Mouse (Mus musculus): ENCODE results near the gene Pbp2. TPM values are rescaled to one million over a fixed set of nuclear protein-coding genes. Genes with fewer than 3 reads are reported as not detected.

Pbp2 gene
- polyA plus RNA-seq, 1 experiment from 2014 or later: not detected

DNA sequence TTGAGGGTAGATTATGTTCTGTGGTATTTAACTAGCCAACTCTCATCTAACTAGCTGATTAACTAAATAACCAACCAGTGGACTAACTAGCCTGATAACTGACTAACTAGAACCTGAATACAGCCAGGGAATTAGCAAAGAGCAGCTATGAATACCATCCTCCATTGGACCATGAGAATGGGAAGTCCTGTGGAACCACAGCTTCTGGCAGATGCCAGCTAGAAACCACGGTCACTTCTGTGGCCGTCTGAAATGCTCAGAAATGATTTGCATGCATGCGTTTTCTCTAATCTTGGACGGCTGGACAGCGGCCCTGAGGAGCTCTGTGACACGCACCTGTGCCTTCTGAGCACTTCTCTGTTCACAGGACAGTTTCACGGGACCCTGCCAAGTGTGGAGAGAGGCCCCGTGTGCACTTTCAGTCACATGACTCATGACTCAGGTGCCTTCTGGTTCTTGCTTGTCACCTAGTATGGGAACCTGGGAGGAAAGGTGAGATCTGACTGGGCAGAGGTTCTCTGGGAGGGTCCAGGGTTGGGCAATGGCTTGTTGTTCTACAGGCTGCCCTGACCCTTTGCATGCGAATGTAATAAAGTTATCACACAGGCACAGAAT is 14.6 kb upstream of the Pbp2 start:
- WGBS: 88% methylated on average over 9 of the region's 9 CpGs
- ATAC-seq (ENCODE audit: insufficient number of reproducible peaks, insufficient read depth, low FRiP score, low TSS enrichment, low read depth): no peak
- Histone ChIP-seq H3K36me3 (no peaks in the 10 kb centered on the region), H3K4me1 (replicated peaks) (peaks cover 13% of the 10 kb centered on the region), H3K4me3 (replicated peaks) (no peak overlapping the region), H3K27me3 (no peaks in the 10 kb centered on the region), H3K4me2 (no peak overlapping the region), H3K9ac (replicated peaks) (no peak overlapping the region), H3K27ac (no peak overlapping the region), H3K9me3 (no peaks in the 10 kb centered on the region)

DNA sequence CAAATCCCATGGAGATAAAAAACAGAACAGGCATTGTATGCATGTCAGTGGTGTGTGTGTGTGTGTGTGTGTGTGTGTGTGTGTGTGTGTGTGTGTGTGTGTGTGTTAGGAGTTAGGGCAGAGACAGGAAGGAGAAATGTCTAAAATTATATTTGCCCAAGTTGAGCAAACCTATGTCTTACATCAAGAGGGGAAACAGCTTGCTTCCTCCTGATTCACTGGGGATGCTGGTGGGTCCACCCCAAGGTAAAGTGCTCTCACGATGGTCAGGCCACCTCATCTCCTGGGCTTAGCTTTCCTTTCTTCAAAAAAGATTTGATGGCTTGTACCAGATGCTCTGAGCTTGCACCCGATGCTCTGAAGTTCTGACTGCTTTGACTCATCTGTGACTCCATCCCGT is 13.9 kb upstream of the Pbp2 start:
- no peak overlapping the region for H3K4me2 ChIP-seq
- WGBS: 80% methylated on average over 3 of the region's 3 CpGs

DNA sequence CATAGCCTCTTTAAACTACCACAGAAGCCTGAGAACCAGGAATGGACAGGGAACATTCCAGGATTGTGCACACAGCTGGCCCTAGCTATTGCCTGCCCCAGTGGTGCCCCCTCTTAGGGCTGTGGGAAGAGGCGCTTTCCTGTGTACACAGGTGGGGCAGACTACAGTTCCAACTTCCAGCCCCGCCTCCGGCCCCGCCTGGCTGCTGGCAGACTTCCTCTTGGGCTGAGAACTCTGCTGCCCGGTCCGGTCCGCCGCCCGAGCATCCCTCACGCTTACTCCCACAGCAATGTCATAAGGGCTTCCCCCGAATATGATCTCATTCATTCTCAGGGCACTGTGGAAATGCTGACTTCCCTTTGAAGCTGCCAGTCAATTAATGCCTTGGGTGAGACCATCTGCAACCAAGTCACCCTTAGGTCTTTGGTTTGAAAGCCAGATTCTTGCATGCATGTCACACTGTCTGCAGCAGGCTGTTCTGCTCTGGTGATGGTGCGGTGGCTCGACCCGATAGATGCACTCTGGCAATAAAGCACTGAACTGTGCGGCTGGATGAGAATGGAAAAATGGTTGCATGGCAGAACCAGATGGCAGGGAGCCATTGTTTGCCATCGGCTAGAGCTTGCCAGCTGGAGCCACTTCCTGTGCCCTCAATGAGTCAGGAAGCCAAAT is 13.2 kb upstream of the Pbp2 start:
- no peak overlapping the region for H3K4me3 ChIP-seq (replicated peaks)
- no peaks in the 10 kb centered on the region for H3K9me3 ChIP-seq
- 50% methylated on average over 16 of the region's 16 CpGs for WGBS
- H3K27me3 ChIP-seq: no peaks in the 10 kb centered on the region
- ATAC-seq (ENCODE audit: insufficient number of reproducible peaks, insufficient read depth, low FRiP score, low TSS enrichment, low read depth): peak; percentile 69
- peak overlapping the region; percentile 13; the same call in 1 of the 2 replicates for H3K27ac ChIP-seq
- peaks cover 13% of the 10 kb centered on the region for H3K4me1 ChIP-seq (replicated peaks)
- H3K9ac ChIP-seq (replicated peaks): 0 out of 2 replicates have a peak overlapping the region, but pooled peaks have one; percentile 31
- no peaks in the 10 kb centered on the region for H3K36me3 ChIP-seq
- H3K4me2 ChIP-seq: peak overlapping the region; percentile 31

More for the DNA sequence above, 13.9 kb upstream of the Pbp2 start:
- Histone ChIP-seq H3K27me3 (no peaks in the 10 kb centered on the region), H3K9ac (replicated peaks) (no peak overlapping the region), H3K4me1 (replicated peaks) (peaks cover 13% of the 10 kb centered on the region), H3K4me3 (replicated peaks) (no peak overlapping the region), H3K9me3 (no peaks in the 10 kb centered on the region), H3K27ac (no peak overlapping the region), H3K36me3 (no peaks in the 10 kb centered on the region)
- ATAC-seq (ENCODE audit: insufficient number of reproducible peaks, insufficient read depth, low FRiP score, low TSS enrichment, low read depth): no peak

DNA sequence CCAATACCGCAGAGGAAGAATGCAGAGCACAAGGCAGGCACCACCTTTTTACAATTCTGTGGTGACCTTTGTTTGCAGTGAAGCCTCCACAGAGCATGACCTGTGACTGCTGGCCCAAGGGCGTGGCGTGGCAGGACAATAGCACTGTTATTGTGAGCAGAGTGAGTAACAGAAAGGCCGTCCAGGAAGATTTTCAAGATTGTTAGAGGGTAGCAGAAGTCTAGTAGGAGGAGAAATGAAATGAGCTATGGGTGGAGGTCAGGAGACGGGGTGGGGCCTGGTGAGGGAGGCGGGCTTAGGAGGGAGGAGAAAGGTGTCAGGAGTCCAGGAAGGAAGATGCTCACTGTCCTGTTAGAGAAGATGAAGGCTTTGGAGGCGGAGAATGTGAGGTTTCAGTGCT is 12.5 kb upstream of the Pbp2 start:
- Histone ChIP-seq H3K4me2 (no peak overlapping the region), H3K4me3 (replicated peaks) (no peak overlapping the region), H3K4me1 (replicated peaks) (peaks cover 13% of the 10 kb centered on the region), H3K27ac (peak overlapping the region; percentile 13), H3K9ac (replicated peaks) (no peak overlapping the region), H3K9me3 (no peaks in the 10 kb centered on the region), H3K27me3 (no peaks in the 10 kb centered on the region), H3K36me3 (no peaks in the 10 kb centered on the region)
- no peak for ATAC-seq (ENCODE audit: insufficient number of reproducible peaks, insufficient read depth, low FRiP score, low TSS enrichment, low read depth)
- 81% methylated on average over 7 of the region's 7 CpGs for WGBS

DNA sequence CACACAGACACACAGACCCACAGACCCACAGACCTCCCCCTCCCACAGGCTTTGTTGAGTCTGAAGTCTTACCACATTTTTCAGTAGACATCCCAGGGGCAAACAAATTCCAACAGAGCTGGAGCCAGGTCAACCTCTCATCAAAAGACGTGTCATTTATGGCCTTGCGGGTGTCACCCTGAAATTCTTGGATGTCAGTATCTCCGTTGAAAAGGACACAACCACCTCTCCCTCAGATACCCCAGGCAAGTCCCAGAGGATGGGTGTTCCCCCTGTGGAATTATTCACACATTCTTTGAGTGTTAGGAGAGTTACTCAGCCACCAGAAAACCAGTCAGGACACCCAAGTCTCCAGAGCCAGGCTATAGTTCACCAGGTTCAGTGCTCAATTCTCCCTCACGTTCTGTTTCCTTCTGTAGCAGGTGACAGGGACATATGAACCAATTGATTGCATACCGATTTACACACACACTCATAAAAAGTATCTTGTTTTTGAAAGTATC is 9.3 kb upstream of the Pbp2 start:
- WGBS: 59% methylated on average over 5 of the region's 5 CpGs
- H3K9ac ChIP-seq (replicated peaks): no peak overlapping the region
- H3K9me3 ChIP-seq: no peaks in the 10 kb centered on the region
- H3K4me1 ChIP-seq (replicated peaks): peaks cover 20% of the 10 kb centered on the region
- H3K27me3 ChIP-seq: no peaks in the 10 kb centered on the region
- ATAC-seq (ENCODE audit: insufficient number of reproducible peaks, insufficient read depth, low FRiP score, low TSS enrichment, low read depth): no peak
- H3K4me2 ChIP-seq: no peak overlapping the region
- H3K36me3 ChIP-seq: no peaks in the 10 kb centered on the region
- no peak overlapping the region for H3K4me3 ChIP-seq (replicated peaks)
- H3K27ac ChIP-seq: no peak overlapping the region

DNA sequence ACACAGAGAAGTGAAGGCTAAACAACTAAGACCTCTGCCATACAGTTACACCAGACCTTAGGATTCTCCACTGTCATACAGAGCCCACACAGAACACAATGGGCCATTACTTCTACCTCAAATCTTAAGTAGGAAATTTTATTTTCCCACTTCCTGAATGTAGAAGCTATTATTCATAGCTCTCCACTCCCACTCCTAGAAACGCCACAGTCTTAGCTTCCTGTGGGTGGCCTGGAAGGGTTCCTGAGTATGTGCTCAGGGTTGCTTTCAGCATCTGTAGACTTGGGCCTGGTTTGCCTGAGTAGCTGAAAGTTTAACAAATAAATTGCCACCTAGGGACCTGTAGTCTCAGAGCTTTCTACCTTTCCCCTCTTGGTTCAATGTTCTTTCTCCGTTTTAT is 5.9 kb upstream of the Pbp2 start:
- no peaks in the 10 kb centered on the region for H3K9me3 ChIP-seq
- no peak for ATAC-seq (ENCODE audit: insufficient number of reproducible peaks, insufficient read depth, low FRiP score, low TSS enrichment, low read depth)
- H3K4me1 ChIP-seq (replicated peaks): peaks cover 15% of the 10 kb centered on the region
- H3K4me3 ChIP-seq (replicated peaks): no peak overlapping the region
- 78% methylated on average over 2 of the region's 2 CpGs for WGBS
- H3K27ac ChIP-seq: no peak overlapping the region
- no peaks in the 10 kb centered on the region for H3K27me3 ChIP-seq
- no peak overlapping the region for H3K4me2 ChIP-seq
- no peaks in the 10 kb centered on the region for H3K36me3 ChIP-seq
- H3K9ac ChIP-seq (replicated peaks): no peak overlapping the region

DNA sequence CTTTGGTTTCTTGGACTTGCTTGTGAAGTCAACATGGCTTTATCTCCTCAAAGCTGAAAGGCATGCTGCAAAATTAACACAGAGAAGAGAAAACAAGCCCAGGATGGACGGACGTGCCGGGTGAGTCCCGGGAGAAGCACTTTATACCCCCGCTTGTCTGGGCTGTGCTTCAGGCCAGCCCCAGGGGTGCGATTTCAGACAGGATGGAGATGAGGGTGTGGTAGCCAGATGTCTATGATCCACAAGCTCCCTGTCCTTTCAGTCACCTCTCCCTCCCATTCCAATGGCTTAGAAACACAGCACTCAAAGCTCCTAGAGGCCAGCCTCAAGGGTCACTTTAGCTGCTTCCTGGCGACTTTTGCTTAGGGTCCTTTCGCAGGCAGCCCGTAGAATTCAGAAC is 3.8 kb upstream of the Pbp2 start:
- H3K4me3 ChIP-seq (replicated peaks): no peak overlapping the region
- peaks cover 15% of the 10 kb centered on the region for H3K4me1 ChIP-seq (replicated peaks)
- H3K4me2 ChIP-seq: no peak overlapping the region
- H3K27me3 ChIP-seq: no peaks in the 10 kb centered on the region
- ATAC-seq (ENCODE audit: insufficient number of reproducible peaks, insufficient read depth, low FRiP score, low TSS enrichment, low read depth): no peak
- H3K9ac ChIP-seq (replicated peaks): no peak overlapping the region
- no peaks in the 10 kb centered on the region for H3K9me3 ChIP-seq
- H3K27ac ChIP-seq: no peak overlapping the region
- 43% methylated on average over 9 of the region's 9 CpGs for WGBS
- H3K36me3 ChIP-seq: no peaks in the 10 kb centered on the region

DNA sequence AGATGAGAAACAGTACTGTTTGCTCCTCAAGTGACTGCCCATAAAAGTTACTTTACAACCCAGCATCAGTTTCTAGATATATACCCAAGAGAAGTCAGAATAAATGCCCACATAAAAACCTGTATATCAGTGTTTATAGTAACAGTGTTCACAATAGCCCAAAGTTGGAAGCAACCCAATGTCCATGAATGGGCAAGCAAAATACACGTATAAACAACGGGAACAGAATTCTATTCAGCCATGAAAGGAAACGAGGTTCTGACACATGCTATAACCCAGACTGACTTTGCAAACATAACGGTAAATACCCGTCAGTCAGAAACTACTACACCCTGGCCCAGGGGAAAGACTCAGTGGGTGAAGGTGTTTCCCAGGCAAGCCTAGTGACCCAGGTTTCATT is 1.8 kb upstream of the Pbp2 start:
- Histone ChIP-seq H3K9me3 (0 out of 2 replicates have a peak, but pooled peaks cover 6% of the 10 kb centered on the region), H3K27ac (no peak overlapping the region), H3K9ac (replicated peaks) (no peak overlapping the region), H3K4me3 (replicated peaks) (no peak overlapping the region), H3K27me3 (no peaks in the 10 kb centered on the region), H3K36me3 (no peaks in the 10 kb centered on the region), H3K4me2 (no peak overlapping the region), H3K4me1 (replicated peaks) (peaks cover 15% of the 10 kb centered on the region)
- no peak for ATAC-seq (ENCODE audit: insufficient number of reproducible peaks, insufficient read depth, low FRiP score, low TSS enrichment, low read depth)
- 80% methylated on average over 5 of the region's 5 CpGs for WGBS

DNA sequence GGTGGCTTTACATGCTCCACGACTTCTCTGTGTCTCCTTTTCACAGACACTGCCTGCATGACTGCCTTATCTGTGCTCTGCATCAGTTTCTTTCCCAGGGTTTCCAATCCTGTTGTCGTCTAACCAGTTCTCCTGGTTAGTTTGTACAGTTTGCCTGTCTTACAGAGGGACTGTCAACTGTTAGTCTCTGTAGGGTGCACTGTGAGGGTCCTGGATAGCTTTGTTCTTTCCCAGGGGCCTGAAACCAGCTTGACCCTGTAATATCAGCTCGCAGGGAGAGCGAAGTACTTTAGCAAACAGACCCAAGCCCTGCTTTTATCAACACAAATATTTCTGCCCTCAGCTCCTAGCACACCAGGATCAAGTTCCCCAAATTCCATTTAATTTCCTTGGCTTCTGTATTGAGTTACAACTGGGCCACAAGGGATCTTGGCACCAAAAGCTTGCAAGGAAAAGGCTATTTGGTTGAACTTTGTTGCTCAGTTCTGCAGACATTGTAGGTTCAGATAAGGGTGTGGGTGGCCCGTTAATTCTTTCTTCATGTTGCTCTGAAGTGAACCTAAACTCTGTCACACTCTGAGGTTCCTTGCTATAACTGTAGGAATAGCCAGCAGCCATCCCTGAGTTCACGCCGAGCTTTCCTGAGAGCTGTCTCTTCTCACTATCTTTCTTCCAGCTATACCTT is 5.5 kb downstream of the Pbp2 start:
- Histone ChIP-seq H3K27ac (peak overlapping the region; percentile 58), H3K4me1 (replicated peaks) (peaks cover 13% of the 10 kb centered on the region), H3K27me3 (no peaks in the 10 kb centered on the region), H3K36me3 (no peaks in the 10 kb centered on the region), H3K9me3 (0 out of 2 replicates have a peak, but pooled peaks cover 6% of the 10 kb centered on the region), H3K4me2 (no peak overlapping the region), H3K4me3 (replicated peaks) (no peak overlapping the region), H3K9ac (replicated peaks) (no peak overlapping the region)
- WGBS: 60% methylated on average over 7 of the region's 7 CpGs
- 0 out of 2 replicates have a peak, but pooled peaks have one; percentile 39 for ATAC-seq (ENCODE audit: insufficient number of reproducible peaks, insufficient read depth, low FRiP score, low TSS enrichment, low read depth)

DNA sequence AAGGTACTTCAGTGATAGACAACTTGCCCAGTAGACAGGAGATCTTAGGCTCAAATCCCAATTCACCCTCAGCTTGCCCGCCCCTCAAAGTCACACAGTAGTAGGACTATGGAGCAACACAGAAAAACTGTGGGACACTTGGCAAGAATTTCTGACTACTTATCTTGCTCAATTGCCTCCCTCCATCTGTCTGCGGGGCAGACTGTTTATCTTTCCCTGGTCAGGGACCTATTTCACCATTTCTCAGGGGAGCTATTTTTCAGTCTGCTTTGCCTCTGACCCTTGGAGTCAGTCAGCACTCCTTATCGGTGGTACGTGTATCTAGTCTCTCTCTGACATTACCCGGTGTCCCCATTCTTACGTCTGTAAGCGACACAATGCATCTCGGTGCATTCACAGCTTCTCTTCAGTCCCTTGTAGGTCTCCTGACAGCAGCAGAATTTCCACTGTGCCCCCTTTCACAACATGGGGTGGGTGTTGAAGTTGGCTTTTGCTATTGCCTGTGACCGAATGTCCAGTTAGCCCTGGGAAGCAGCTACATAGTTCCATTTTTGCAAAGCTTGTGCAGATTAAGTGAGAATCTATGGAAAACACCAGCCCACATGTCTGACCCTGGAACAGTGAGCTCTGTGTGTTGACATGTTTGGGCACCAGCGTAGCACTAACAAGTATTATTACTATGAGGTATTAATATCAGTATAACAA is 7.6 kb downstream of the Pbp2 start:
- WGBS: 90% methylated on average over 10 of the region's 10 CpGs
- Histone ChIP-seq H3K27me3 (no peaks in the 10 kb centered on the region), H3K4me1 (replicated peaks) (peaks cover 13% of the 10 kb centered on the region), H3K4me2 (no peak overlapping the region), H3K9me3 (no peaks in the 10 kb centered on the region), H3K9ac (replicated peaks) (no peak overlapping the region), H3K27ac (no peak overlapping the region), H3K4me3 (replicated peaks) (no peak overlapping the region), H3K36me3 (no peaks in the 10 kb centered on the region)
- no peak for ATAC-seq (ENCODE audit: insufficient number of reproducible peaks, insufficient read depth, low FRiP score, low TSS enrichment, low read depth)

DNA sequence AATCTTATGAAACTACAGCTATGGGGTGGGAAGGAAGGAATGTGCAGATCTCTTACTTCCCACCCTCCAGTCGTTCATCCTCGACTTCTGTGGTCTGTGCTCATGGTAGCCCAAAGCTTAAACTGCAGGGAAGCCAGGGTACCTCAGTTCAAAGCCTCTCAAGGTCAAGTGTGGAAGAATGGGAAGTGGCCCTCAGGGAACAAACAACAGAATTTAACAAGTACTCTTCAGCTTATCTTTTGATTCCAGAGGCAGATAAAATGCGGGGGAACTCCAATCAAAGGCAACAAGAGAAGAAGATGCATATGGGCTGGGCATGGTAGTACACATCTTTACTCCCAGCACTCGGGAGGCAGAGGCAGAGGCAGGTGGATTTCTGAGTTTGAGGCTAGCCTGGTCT is 9.7 kb downstream of the Pbp2 start:
- Histone ChIP-seq H3K4me2 (no peak overlapping the region), H3K4me1 (replicated peaks) (peaks cover 21% of the 10 kb centered on the region), H3K9me3 (no peaks in the 10 kb centered on the region), H3K36me3 (no peaks in the 10 kb centered on the region), H3K27me3 (no peaks in the 10 kb centered on the region), H3K9ac (replicated peaks) (no peak overlapping the region), H3K27ac (no peak overlapping the region), H3K4me3 (replicated peaks) (no peak overlapping the region)
- WGBS: 78% methylated on average over 4 of the region's 4 CpGs
- ATAC-seq (ENCODE audit: insufficient number of reproducible peaks, insufficient read depth, low FRiP score, low TSS enrichment, low read depth): no peak

All from limb, embryonic 12.5 days (tissue).